Mouse (Mus musculus) kidney, embryonic 14.5 days (tissue): Measurements from ENCODE around the gene Pikfyve. TPM values are rescaled to one million over a fixed set of nuclear protein-coding genes. Genes with fewer than 3 reads are reported as not detected.

Source experiments
- ATAC-seq: fragments of 200-750 bp; cut with Nextera tagmentation; 2 replicates; pipeline ENCODE4 v1.8.0; 2017; ENCODE audit warnings: moderate number of reproducible peaks, mild to moderate bottlenecking, moderate TSS enrichment, moderate library complexity; ENCODE audit not compliant: low FRiP score, low TSS enrichment
- H3K27ac ChIP-seq: fragments of 300-500 bp; sonication (generic); 2 replicates; pipeline ENCODE4 v1.5.1; 2014; ENCODE audit warnings: low read depth, mild to moderate bottlenecking, low read length, moderate library complexity, mixed read lengths
- H3K27me3 ChIP-seq: fragments of 300-500 bp; sonication (generic); 2 replicates; pipeline ENCODE4 v1.6.1; 2014; ENCODE audit warnings: mild to moderate bottlenecking, low read length; ENCODE audit not compliant: control insufficient read depth, insufficient read depth
- H3K36me3 ChIP-seq: fragments of 300-500 bp; sonication (generic); 2 replicates; pipeline ENCODE4 v1.6.1; 2014; ENCODE audit warnings: low read length, mixed read lengths; ENCODE audit not compliant: control insufficient read depth, insufficient read depth
- H3K4me1 ChIP-seq: fragments of 300-500 bp; sonication (generic); 2 replicates; pipeline ENCODE4 v1.6.1; 2014; ENCODE audit warnings: low read length, mixed read lengths; ENCODE audit not compliant: control insufficient read depth, insufficient read depth
- H3K4me2 ChIP-seq: fragments of 300-500 bp; sonication (generic); replicated peaks from 2 replicates; pipeline ENCODE4 v1.6.1; 2014; ENCODE audit warnings: low read depth, mild to moderate bottlenecking, low read length
- H3K4me3 ChIP-seq: fragments of 300-500 bp; sonication (generic); 2 replicates; pipeline ENCODE4 v1.5.1; 2014; ENCODE audit warnings: mild to moderate bottlenecking, low read length
- H3K9ac ChIP-seq: fragments of 300-500 bp; sonication (generic); 2 replicates; pipeline ENCODE4 v1.6.1; 2014; ENCODE audit warnings: low read depth, mild to moderate bottlenecking, low read length, moderate library complexity
- H3K9me3 ChIP-seq: fragments of 300-500 bp; sonication (generic); 2 replicates; pipeline ENCODE4 v1.6.1; 2016; ENCODE audit warnings: low read length; ENCODE audit not compliant: control insufficient read depth
- WGBS: fragments of 180-500 bp; shearing (Covaris S2); extraction: QIAGEN DNeasy Blood & Tissue Kit; methylation state at CpG from one replicate; pipeline ENCODE4 v1.1.7; 2014; 5-methylcytosine and 5-hydroxymethylcytosine counted together
- polyA plus RNA-seq: library from polyadenylated mRNA; unstranded; fragments of >200 nt; fragmentation: Nextera tagmentation; extraction: Ambion mirVana; gene quantifications from 2 replicates; pipeline ENCODE4 v1.2.1, GENCODE M21; 2014

The Pikfyve gene
- polyA plus RNA-seq, 1 experiment from 2014 or later = 22.1 TPM

GRCm38 (mm10) chr1:65167496-65167895, 19.0 kb upstream of the Pikfyve start:
- 92% methylated on average over 1 of the region's 1 CpGs for WGBS
- Histone ChIP-seq H3K4me1 (no peaks in the 10 kb centered on the region), H3K27me3 (no peaks in the 10 kb centered on the region), H3K4me2 (no peak overlapping the region), H3K27ac (no peak overlapping the region), H3K4me3 (no peak overlapping the region), H3K36me3 (peaks cover 85% of the 10 kb centered on the region), H3K9ac (no peak overlapping the region), H3K9me3 (no peaks in the 10 kb centered on the region)
- no peak for ATAC-seq

GRCm38 (mm10) chr1:65169536-65169935, 16.9 kb upstream of the Pikfyve start:
- Histone ChIP-seq H3K27ac (no peak overlapping the region), H3K27me3 (no peaks in the 10 kb centered on the region), H3K36me3 (peaks cover 70% of the 10 kb centered on the region), H3K4me1 (no peaks in the 10 kb centered on the region), H3K9ac (no peak overlapping the region), H3K9me3 (no peaks in the 10 kb centered on the region), H3K4me3 (no peak overlapping the region), H3K4me2 (no peak overlapping the region)
- no peak for ATAC-seq
- 93% methylated on average over 7 of the region's 7 CpGs for WGBS

GRCm38 (mm10) chr1:65169947-65170346, 16.5 kb upstream of the Pikfyve start:
- Histone ChIP-seq H3K27me3 (no peaks in the 10 kb centered on the region), H3K36me3 (peaks cover 69% of the 10 kb centered on the region), H3K9ac (no peak overlapping the region), H3K4me1 (no peaks in the 10 kb centered on the region), H3K4me2 (no peak overlapping the region), H3K27ac (no peak overlapping the region), H3K9me3 (no peaks in the 10 kb centered on the region), H3K4me3 (no peak overlapping the region)
- no peak for ATAC-seq
- WGBS = 91% methylated on average over 5 of the region's 5 CpGs

- Histone ChIP-seq H3K36me3 (peaks cover 53% of the 10 kb centered on the region), H3K27ac (no peak overlapping the region), H3K27me3 (no peaks in the 10 kb centered on the region), H3K4me3 (no peak overlapping the region), H3K4me1 (no peaks in the 10 kb centered on the region), H3K4me2 (no peak overlapping the region), H3K9ac (no peak overlapping the region), H3K9me3 (no peaks in the 10 kb centered on the region)
- ATAC-seq = no peak
- 96% methylated on average over 4 of the region's 4 CpGs for WGBS
Measured at GRCm38 (mm10) chr1:65171579-65171978, 14.9 kb upstream of the Pikfyve start.

GRCm38 (mm10) chr1:65173716-65174115, 12.8 kb upstream of the Pikfyve start:
- H3K36me3 ChIP-seq = peaks cover 34% of the 10 kb centered on the region; the same call in 1 of the 2 replicates
- WGBS = 91% methylated on average over 2 of the region's 2 CpGs
- H3K9ac ChIP-seq = no peak overlapping the region
- peaks cover 8% of the 10 kb centered on the region; the same call in 1 of the 2 replicates for H3K4me1 ChIP-seq
- no peak overlapping the region for H3K4me3 ChIP-seq
- no peak overlapping the region for H3K4me2 ChIP-seq
- no peaks in the 10 kb centered on the region for H3K9me3 ChIP-seq
- H3K27me3 ChIP-seq = no peaks in the 10 kb centered on the region
- no peak overlapping the region for H3K27ac ChIP-seq
- ATAC-seq = no peak

- Histone ChIP-seq H3K4me3 (no peak overlapping the region), H3K27me3 (no peaks in the 10 kb centered on the region), H3K36me3 (peaks cover 13% of the 10 kb centered on the region; the same call in 1 of the 2 replicates), H3K4me2 (no peak overlapping the region), H3K9me3 (no peaks in the 10 kb centered on the region), H3K4me1 (peaks cover 8% of the 10 kb centered on the region; the same call in 1 of the 2 replicates), H3K27ac (no peak overlapping the region), H3K9ac (no peak overlapping the region)
- ATAC-seq = no peak
- 74% methylated on average over 4 of the region's 4 CpGs for WGBS
Measured at GRCm38 (mm10) chr1:65176171-65176570, 10.3 kb upstream of the Pikfyve start.

GRCm38 (mm10) chr1:65176912-65177311, 9.6 kb upstream of the Pikfyve start:
- no peak overlapping the region for H3K27ac ChIP-seq
- peaks cover 8% of the 10 kb centered on the region; the same call in 1 of the 2 replicates for H3K4me1 ChIP-seq
- ATAC-seq = no peak
- no peaks in the 10 kb centered on the region for H3K27me3 ChIP-seq
- no peak overlapping the region for H3K9ac ChIP-seq
- H3K4me2 ChIP-seq = no peak overlapping the region
- 88% methylated on average over 5 of the region's 5 CpGs for WGBS
- H3K9me3 ChIP-seq = no peaks in the 10 kb centered on the region
- H3K36me3 ChIP-seq = peaks cover 6% of the 10 kb centered on the region; the same call in 1 of the 2 replicates
- H3K4me3 ChIP-seq = no peak overlapping the region

- Histone ChIP-seq H3K9me3 (no peaks in the 10 kb centered on the region), H3K36me3 (peaks cover 6% of the 10 kb centered on the region; the same call in 1 of the 2 replicates), H3K9ac (peak overlapping the region; percentile 51; the same call in 1 of the 2 replicates), H3K27ac (peak overlapping the region; percentile 7; the same call in 1 of the 2 replicates), H3K4me3 (peak overlapping the region; percentile 68), H3K4me1 (peaks cover 8% of the 10 kb centered on the region; the same call in 1 of the 2 replicates), H3K27me3 (no peaks in the 10 kb centered on the region), H3K4me2 (peak overlapping the region; percentile 66)
- WGBS = 27% methylated on average over 3 of the region's 3 CpGs
- no peak for ATAC-seq
Measured at GRCm38 (mm10) chr1:65177452-65177851, 9.0 kb upstream of the Pikfyve start.

GRCm38 (mm10) chr1:65178126-65178901, 8.2 kb upstream of the Pikfyve start:
- Histone ChIP-seq H3K4me1 (peaks cover 8% of the 10 kb centered on the region; the same call in 1 of the 2 replicates), H3K4me2 (peak overlapping the region; percentile 66), H3K36me3 (peaks cover 6% of the 10 kb centered on the region; the same call in 1 of the 2 replicates), H3K27me3 (no peaks in the 10 kb centered on the region), H3K4me3 (peak overlapping the region; percentile 68), H3K27ac (peak overlapping the region; percentile 95), H3K9ac (peak overlapping the region; percentile 61), H3K9me3 (no peaks in the 10 kb centered on the region)
- peak; percentile 91 for ATAC-seq
- 4% methylated on average over 27 of the region's 27 CpGs for WGBS
